Mouse (Mus musculus): ENCODE results near the gene Zbtb14. TPM values are rescaled to one million over a fixed set of nuclear protein-coding genes. Genes with fewer than 3 reads are reported as not detected.

The Zbtb14 gene
- total and polyA plus RNA-seq, 3 experiments: 3.7 to 29.4 (median 27.4) TPM

DNA sequence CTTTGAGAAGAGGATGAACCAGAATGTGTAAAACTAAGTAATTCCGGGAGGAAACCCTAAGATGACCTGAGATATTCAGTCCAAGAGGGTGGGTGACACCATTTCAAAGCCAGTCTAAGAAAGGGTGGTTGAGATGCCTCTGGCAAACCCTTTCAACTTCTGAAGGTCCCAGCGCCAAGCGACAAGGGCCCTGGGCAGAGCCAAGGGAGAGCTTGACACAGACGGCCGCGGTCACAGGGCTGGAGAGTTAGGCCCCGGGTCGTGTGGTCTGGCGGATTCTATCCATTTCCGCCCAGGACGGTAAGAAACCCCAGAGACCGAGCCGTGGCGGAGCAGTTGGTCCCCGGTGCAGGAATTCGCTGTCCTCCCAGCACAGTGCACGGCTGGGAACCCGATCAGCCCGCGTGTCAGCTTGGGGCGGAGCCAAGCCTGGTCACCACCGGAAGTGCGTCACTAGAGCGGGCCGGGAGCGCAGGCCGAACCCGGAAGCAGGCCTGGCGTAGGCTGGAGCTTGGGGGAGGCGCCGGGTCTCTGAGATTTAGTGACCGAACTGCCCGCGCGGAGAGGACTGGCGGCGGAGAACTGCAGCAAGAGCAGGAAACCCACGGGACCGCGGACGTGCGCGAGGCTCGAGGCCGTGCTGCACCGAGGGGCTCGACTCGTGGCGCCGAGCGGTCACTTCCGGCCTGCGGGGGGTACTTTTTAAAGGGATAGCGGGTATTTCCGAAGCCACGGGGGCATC lies 34.2 kb downstream of the Zbtb14 start:
- H3K36me3 ChIP-seq (replicated peaks): peaks cover 7% of the 10 kb centered on the region
- TF ChIP-seq TAL1 (conservative IDR thresholded peaks at IDR 0.05; ENCODE audit: low read depth, low read length): no peak
- no peak for TF ChIP-seq GATA2 (IDR thresholded peaks at IDR 0.05; ENCODE audit: borderline replicate concordance, low read depth, low read length)
- TF ChIP-seq CTCF (IDR thresholded peaks at IDR 0.05; ENCODE audit: low read depth, low read length): no peak
- no peak for TF ChIP-seq GATA1 (IDR thresholded peaks at IDR 0.05; ENCODE audit: borderline replicate concordance, low read length)
- no peak for TF ChIP-seq POLR2AphosphoS5 (IDR thresholded peaks at IDR 0.05; ENCODE audit: insufficient replicate concordance, low read depth, low read length)
- H3K9me3 ChIP-seq (replicated peaks): no peaks in the 10 kb centered on the region

DNA sequence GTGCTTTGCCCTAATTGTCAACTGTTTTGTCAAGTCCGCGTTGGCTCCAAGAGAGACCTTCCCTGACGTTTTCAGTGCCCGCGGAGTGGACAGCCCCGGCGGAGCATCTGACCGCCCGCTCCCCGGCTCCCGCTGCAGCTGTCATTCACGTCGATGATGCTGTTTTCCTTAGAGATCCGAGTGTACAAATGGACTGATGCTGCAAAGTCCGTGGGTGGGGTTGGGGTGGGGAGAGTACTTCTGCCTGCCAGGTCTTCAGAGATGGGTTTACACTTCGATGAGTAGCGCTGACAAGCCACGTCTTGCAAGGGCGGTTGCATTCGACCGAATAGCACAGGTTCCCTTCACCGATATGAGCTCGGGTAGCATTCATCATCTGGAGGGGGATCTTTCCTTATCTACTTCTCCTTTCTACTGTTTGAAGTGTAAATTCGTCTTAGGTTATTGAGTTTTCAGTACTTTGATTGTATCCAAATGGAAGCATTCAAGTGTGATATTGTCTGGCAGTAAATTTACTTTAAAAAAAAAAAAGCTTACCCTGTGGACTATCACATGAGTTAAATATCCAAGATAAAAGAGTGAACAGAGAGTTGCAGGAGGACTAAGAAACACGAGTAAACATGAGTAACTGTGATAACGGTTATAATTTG lies 35.0 kb downstream of the Zbtb14 start:
- Histone ChIP-seq H3K4me1 (ENCODE audit: insufficient read depth, low read depth, low read length) (peaks cover 20% of the 10 kb centered on the region), H3K36me3 (replicated peaks) (peaks cover 7% of the 10 kb centered on the region), H3K9me3 (replicated peaks) (no peaks in the 10 kb centered on the region), H3K4me3 (ENCODE audit: low read depth, low read length) (peak overlapping the region; percentile 91), H3K27me3 (ENCODE audit: insufficient read depth, low read length) (no peaks in the 10 kb centered on the region)
- ATAC-seq (ENCODE audit: extremely low read depth, insufficient number of reproducible peaks, low FRiP score, poor library complexity, severe bottlenecking): no peak
- TF ChIP-seq POLR2AphosphoS5 (IDR thresholded peaks at IDR 0.05; ENCODE audit: insufficient replicate concordance, low read depth, low read length): no peak
- DNase-seq (ENCODE audit: low spot score): no peak

More for the DNA sequence above, 34.2 kb downstream of the Zbtb14 start:
- Histone ChIP-seq H3K4me1 (ENCODE audit: insufficient read depth, low read depth, low read length) (peaks cover 16% of the 10 kb centered on the region; the same call in 1 of the 2 replicates), H3K27me3 (ENCODE audit: insufficient read depth, low read length) (no peaks in the 10 kb centered on the region), H3K4me3 (ENCODE audit: low read depth, low read length) (peak overlapping the region; percentile 91)
- DNase-seq (ENCODE audit: low spot score): peak; percentile 91
- ATAC-seq (ENCODE audit: extremely low read depth, insufficient number of reproducible peaks, low FRiP score, poor library complexity, severe bottlenecking): peak; percentile 87

DNA sequence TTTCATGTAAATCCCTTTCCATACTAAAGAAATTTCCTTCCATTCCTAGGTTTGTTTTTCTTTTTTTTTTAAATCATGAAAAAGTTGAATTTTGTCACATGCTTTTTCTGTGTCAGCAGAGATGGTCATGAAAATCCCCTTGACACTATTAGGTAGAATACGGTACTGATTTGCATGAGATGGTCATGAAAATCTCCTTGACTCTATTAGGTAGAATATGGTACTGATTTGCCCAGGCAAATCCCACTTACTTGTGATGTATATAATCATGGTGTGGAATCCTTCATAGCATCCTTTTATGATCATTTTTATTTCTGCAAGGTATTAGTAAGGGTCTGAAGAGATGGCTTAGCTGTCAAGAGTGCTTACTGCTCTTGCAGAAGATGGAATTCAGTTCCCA lies 38.7 kb downstream of the Zbtb14 start:
- no peak for TF ChIP-seq CTCF (IDR thresholded peaks at IDR 0.05; ENCODE audit: low read depth, low read length)
- TF ChIP-seq GATA1 (IDR thresholded peaks at IDR 0.05; ENCODE audit: borderline replicate concordance, low read length): no peak
- TF ChIP-seq TAL1 (conservative IDR thresholded peaks at IDR 0.05; ENCODE audit: low read depth, low read length): no peak
- TF ChIP-seq GATA2 (IDR thresholded peaks at IDR 0.05; ENCODE audit: borderline replicate concordance, low read depth, low read length): no peak
- TF ChIP-seq POLR2AphosphoS5 (IDR thresholded peaks at IDR 0.05; ENCODE audit: insufficient replicate concordance, low read depth, low read length): no peak
- peaks cover 17% of the 10 kb centered on the region for H3K4me1 ChIP-seq (ENCODE audit: insufficient read depth, low read depth, low read length)
- ATAC-seq (ENCODE audit: extremely low read depth, insufficient number of reproducible peaks, low FRiP score, poor library complexity, severe bottlenecking): peak; percentile 18; the same call in 1 of the 2 replicates
- DNase-seq (ENCODE audit: low spot score): no peak
- peaks cover 13% of the 10 kb centered on the region for H3K36me3 ChIP-seq (replicated peaks)
- H3K9me3 ChIP-seq (replicated peaks): no peaks in the 10 kb centered on the region
- H3K27me3 ChIP-seq (ENCODE audit: insufficient read depth, low read length): no peaks in the 10 kb centered on the region
- no peak overlapping the region for H3K4me3 ChIP-seq (ENCODE audit: low read depth, low read length)

DNA sequence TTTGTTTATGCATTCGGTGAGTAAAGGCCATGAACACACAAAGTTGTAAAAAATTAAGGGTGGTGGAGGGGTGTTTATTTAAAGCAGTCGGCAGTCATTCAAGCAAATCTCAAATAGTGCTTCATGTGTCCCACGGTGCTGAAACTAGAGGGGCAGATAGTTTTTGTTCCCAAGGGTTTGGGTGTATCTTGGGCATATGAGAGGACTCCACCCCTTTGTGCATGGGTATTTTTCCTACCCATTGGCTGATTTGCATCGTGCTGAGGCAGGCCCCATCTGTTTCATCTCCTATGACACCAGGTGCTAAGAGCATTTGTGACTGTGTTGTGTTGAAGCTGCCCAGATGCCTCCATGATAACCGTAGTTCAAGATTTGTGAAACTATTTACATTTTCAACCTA lies 55.0 kb downstream of the Zbtb14 start:
- no peak overlapping the region for H3K4me3 ChIP-seq (ENCODE audit: low read depth, low read length)
- H3K27me3 ChIP-seq (ENCODE audit: insufficient read depth, low read length): no peaks in the 10 kb centered on the region
- DNase-seq (ENCODE audit: low spot score): no peak
- TF ChIP-seq CTCF (IDR thresholded peaks at IDR 0.05; ENCODE audit: low read depth, low read length): no peak
- TF ChIP-seq GATA1 (IDR thresholded peaks at IDR 0.05; ENCODE audit: borderline replicate concordance, low read length): no peak
- TF ChIP-seq GATA2 (IDR thresholded peaks at IDR 0.05; ENCODE audit: borderline replicate concordance, low read depth, low read length): no peak
- TF ChIP-seq POLR2AphosphoS5 (IDR thresholded peaks at IDR 0.05; ENCODE audit: insufficient replicate concordance, low read depth, low read length): no peak
- no peak for TF ChIP-seq TAL1 (conservative IDR thresholded peaks at IDR 0.05; ENCODE audit: low read depth, low read length)
- no peak for ATAC-seq (ENCODE audit: extremely low read depth, insufficient number of reproducible peaks, low FRiP score, poor library complexity, severe bottlenecking)
- H3K9me3 ChIP-seq (replicated peaks): peaks cover 27% of the 10 kb centered on the region
- no peaks in the 10 kb centered on the region for H3K4me1 ChIP-seq (ENCODE audit: insufficient read depth, low read depth, low read length)
- H3K36me3 ChIP-seq (replicated peaks): no peaks in the 10 kb centered on the region

DNA sequence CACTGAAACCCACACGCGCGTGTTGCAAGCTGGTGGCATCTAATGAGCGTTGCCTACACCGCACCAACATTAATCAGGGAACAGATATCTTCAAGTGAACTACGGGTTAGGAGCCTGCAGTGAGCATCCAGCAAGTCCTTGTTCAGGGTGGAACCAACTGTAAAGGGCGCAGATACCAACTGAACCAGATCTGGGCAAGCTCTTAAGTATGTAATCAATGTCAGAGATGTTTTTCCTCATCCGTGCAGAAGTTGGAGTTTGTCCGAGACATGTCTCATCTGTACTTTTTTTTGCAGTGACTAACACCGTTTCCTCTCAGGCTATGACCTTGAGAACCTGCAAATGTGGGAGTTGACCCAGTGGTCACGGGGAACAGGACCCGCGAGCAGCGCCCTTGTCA lies 55.6 kb downstream of the Zbtb14 start:
- H3K9me3 ChIP-seq (replicated peaks): peaks cover 27% of the 10 kb centered on the region
- ATAC-seq (ENCODE audit: extremely low read depth, insufficient number of reproducible peaks, low FRiP score, poor library complexity, severe bottlenecking) (no peak), DNase-seq (ENCODE audit: low spot score) (no peak)
- no peaks in the 10 kb centered on the region for H3K27me3 ChIP-seq (ENCODE audit: insufficient read depth, low read length)
- no peaks in the 10 kb centered on the region for H3K36me3 ChIP-seq (replicated peaks)
- no peak overlapping the region for H3K4me3 ChIP-seq (ENCODE audit: low read depth, low read length)
- H3K4me1 ChIP-seq (ENCODE audit: insufficient read depth, low read depth, low read length): no peaks in the 10 kb centered on the region
- TF ChIP-seq GATA2 (IDR thresholded peaks at IDR 0.05; ENCODE audit: borderline replicate concordance, low read depth, low read length): no peak
- no peak for TF ChIP-seq POLR2AphosphoS5 (IDR thresholded peaks at IDR 0.05; ENCODE audit: insufficient replicate concordance, low read depth, low read length)
- TF ChIP-seq GATA1 (IDR thresholded peaks at IDR 0.05; ENCODE audit: borderline replicate concordance, low read length): no peak
- no peak for TF ChIP-seq CTCF (IDR thresholded peaks at IDR 0.05; ENCODE audit: low read depth, low read length)
- TF ChIP-seq TAL1 (conservative IDR thresholded peaks at IDR 0.05; ENCODE audit: low read depth, low read length): no peak

DNA sequence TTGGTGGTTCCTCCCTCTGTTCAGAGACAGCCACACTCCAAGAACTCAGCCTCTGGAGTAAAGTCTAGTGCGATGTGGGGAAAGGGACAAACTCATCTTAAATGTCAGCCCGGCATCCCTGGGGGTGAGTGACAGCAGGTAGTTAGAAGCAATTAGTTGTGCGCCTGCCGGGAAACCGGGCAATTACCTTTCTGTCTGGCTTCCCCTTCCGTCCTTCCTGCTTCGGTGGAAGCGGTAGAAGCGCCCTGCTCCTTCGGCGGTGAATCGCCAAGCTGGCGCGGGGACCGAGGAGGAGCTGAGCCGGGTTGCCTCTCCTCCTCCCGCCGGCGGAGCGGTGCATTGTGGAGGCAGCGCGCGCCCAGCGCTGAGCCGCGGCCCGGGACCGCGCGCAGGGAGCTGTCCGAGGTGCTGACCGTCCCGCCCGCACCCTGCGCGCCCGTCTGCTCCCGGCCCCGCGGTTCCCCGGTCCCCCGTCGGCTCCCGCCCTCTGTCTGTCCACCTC lies 56.2 kb downstream of the Zbtb14 start, which contains the start of gene Akain1:
Gene Akain1 (plus strand): TSS at position 337 of the 502 bp plus-strand sequence.
- DNase-seq (ENCODE audit: low spot score): no peak
- H3K9me3 ChIP-seq (replicated peaks): peaks cover 25% of the 10 kb centered on the region
- no peak within 1 kb of the TSS for H3K4me3 ChIP-seq (ENCODE audit: low read depth, low read length)
- no peaks in the 10 kb centered on the region for H3K4me1 ChIP-seq (ENCODE audit: insufficient read depth, low read depth, low read length)
- no peak for ATAC-seq (ENCODE audit: extremely low read depth, insufficient number of reproducible peaks, low FRiP score, poor library complexity, severe bottlenecking)
- TF ChIP-seq TAL1 (conservative IDR thresholded peaks at IDR 0.05; ENCODE audit: low read depth, low read length) (no peak), GATA1 (IDR thresholded peaks at IDR 0.05; ENCODE audit: borderline replicate concordance, low read length) (no peak), POLR2AphosphoS5 (IDR thresholded peaks at IDR 0.05; ENCODE audit: insufficient replicate concordance, low read depth, low read length) (no peak), CTCF (IDR thresholded peaks at IDR 0.05; ENCODE audit: low read depth, low read length) (no peak), GATA2 (IDR thresholded peaks at IDR 0.05; ENCODE audit: borderline replicate concordance, low read depth, low read length) (no peak)
- H3K36me3 ChIP-seq (replicated peaks): no peaks in the 10 kb centered on the region
- no peaks in the 10 kb centered on the region for H3K27me3 ChIP-seq (ENCODE audit: insufficient read depth, low read length)
